Mouse (Mus musculus) spleen, postnatal 4 days (tissue): ENCODE measurements around the gene Col12a1.

Source experiments
- DNase-seq, 2 experiments: peaks; one replicate each; pipeline ENCODE4 v3.0.0; 2022; ENCODE audit warnings: low spot score in 2 of 2

Col12a1 gene

DNA sequence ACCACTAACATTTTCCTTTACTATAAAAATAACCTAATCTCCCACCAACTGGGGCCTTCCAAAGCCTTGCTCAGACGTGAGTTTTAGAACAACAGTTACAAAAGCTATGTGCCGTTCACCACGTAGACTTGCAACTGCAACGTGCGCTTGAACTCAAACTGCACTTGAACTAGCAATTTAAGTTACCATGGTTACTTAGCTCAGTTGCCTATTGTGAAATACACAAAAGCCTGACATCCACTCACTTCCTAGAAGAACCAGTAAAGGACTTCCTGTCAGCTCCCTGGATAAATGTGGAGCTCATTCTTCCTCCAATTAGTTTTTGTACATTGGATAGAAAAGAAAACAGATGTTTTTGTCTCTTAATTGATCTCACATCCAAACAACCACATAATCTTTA is 112.9 kb downstream of the Col12a1 start:
- no peak for DNase-seq

DNA sequence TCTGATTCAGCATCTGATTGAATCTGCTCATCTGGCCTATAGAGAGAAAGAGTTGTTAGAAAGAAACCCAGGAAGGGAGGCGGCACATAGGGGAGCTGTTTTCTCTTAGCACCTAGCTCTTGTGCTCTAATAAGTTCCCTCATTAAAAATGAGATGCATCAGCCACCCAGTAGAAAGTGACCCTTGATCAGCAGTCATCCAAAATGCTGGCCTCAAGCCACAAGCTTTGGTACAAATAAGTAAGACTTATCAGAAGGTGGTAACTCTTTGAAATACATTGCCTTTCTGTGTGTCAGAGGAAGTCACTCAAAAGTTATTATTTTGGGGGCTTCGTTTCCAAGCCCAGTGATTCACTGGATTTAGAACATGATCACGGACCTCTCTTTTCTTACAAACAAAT is 114.1 kb downstream of the Col12a1 start:
- DNase-seq: no peak

DNA sequence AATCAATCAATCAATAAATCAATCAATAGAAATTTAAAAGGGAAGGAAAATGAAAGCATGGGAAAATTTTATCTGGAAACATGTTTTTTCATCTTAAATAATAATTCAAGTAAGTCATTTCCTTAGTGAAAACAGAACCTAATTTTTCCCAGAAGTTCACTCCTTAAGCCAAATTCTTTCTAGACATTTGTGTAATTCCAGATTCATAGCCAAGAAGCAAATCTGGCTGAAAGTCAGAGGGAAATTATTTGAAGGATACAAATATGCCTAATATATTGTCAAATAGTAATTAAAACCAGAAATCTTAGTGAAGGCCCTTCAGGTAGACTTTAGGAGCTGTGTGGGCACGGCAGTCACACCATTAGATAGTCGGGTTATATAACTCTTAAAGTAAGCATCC is 115.2 kb downstream of the Col12a1 start:
- no peak for DNase-seq

DNA sequence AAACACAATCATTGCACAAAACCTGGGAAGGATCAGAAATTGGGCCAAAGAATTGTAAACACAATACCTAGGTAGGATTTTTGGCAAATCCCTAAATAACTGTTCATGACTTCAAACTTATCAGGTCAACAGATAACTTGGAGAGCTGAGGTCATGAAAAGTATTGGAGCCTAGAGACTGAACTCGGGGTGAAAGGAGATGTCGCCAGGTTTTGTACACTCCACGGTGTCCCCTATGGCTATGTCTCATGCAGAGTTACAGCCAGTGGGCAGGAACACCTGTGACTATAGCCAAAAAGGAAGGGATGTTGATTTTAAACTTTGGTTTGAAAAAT is 118.4 kb downstream of the Col12a1 start:
- DNase-seq: no peak

DNA sequence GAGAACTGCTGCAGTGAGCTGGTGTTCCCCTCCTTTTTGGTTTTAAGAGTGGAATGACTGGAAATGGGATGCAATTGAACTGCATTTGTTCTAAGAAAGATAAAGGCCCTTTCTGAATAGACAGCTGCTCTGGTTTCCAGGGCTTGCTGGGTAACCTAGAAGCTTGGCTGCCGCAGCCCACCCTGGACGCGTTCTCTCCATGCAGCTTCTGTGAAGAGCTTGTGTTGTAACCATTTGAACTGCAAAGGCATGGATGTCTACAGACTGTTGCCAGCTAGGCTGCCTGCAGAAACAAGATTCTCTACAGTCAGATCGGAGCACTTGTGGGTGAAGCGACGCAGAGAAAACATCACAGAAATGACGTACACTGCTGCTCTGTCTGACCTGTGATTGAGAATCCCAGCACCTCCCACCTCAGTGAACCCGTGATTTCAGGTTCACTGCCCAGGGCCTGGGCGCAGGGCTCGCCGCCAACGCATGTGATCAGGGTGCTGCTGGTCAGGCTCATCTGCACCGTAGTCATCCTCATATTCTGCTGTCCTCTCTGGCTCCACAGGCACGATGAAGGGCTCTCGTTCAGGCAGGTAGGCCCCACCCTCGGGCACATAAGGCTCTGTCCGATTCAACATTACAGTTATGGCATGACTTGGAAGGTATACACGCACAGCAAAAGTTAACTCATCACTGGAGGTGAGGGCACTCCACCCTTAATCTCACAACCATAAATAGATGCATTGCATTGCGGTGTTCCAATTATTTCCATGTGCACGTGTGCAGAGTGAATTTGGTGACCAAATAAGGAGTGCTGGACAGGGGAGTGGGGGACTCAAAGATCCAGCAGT is 119.0 kb downstream of the Col12a1 start:
- no peak for DNase-seq

DNA sequence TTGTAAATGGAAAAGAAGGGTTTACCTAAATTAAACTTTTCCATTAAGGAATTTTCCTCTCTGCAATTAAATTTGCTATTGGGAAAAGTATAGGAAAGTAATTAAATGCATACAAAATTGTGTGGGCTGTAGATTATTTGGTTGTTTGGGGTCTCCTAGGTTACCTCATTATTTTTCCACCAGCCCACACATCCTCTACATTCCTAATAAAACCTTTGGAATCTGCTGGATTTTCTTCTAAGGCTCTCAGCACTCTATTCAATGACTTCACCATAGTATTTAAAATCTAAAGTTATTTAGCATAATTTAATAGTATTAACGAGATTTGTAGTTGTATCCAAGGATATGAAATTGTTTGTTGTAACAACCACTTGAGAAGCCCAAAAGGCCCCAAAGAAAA is 120.1 kb downstream of the Col12a1 start:
- DNase-seq: no peak

DNA sequence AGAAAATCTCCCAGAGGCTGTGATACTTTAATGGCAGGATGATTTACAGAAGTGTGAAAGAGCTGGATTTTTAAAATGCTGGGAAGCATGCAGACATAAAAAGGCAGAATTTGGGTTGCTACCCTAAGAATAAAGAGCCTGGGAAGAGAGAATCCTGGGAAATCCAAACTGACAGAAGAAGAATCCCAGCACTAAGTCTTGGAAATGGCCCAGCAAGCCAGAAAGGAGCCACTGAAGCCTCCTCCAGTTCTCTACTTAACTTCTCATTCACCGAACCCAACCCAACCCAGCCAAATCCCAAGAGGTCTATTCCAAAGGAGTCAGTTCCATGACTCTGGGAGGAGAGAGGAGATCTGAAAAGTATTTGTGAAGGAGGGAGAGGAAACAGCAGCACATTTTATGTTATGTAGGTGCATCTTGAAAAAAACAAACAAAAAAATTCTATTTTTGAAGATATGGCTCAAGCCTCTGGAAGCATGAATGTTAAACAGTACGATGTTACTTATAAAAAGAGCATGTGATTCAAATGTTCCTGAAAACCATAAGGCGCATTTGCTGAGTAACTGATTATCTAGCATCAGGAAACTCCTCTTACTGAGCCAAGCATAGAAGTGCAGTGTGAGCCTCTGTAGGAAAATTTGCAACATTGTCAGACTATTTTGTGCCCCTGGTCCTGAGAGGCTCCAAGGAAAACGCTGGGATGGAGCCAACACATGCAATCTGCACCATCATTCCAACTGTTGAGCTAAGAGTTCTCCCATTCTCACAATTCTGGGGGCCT is 132.0 kb downstream of the Col12a1 start:
- no peak for DNase-seq

DNA sequence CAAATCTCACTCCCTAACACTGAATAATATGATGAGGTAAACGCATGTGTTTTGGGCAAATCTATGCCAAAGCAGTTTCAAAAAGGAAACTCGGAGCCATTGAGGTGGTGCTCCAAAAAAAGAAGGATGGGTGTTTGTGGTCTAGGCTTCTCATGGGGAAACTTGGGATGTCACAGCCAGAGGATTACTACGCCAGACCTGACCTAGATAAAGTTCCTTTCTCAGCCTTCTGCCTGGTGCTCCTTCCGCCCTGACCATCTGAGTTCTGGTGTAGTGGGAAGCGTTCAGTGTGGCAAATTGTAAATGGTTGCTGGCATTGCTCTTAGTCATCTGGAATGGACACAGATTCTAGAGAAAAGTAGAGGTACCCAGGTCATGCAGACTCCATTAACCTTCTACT is 151.8 kb downstream of the Col12a1 start:
- DNase-seq: no peak

DNA sequence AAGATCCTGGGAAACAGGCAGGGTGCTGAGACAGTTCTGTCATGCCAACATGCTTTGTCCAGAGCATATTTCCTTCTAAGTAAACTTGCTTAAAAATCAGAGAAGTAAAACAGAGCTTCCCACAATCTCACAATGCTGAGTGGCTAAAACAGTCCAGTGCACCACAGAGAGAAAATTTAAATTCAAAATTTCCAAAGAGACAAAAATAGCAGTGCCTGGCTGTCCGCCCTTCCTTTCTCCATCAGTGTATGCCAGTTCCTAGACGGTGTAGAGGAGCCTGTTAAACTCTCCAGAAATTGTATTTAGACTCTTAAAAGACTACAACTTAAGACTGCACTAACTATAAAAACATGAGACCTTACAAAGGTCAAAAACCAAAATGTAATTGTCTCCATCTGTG is 165.3 kb downstream of the Col12a1 start:
- DNase-seq: no peak
